Mouse (Mus musculus) cerebellum, adult 9-10 months (tissue): ENCODE measurements at regions not wholly inside any gene's neighbourhood (a gene's known extent, or its start where the extent isn't known, plus 50 kb on each side); places are given as distances from the start of the nearest gene placed in this dataset.
A peak's percentile ranks its signal among the peaks of the same experiment; 100 is the strongest.

ENCODE experiments used
- DNase-seq: peaks from one replicate; pipeline ENCODE4 v3.0.0; 2022

DNA sequence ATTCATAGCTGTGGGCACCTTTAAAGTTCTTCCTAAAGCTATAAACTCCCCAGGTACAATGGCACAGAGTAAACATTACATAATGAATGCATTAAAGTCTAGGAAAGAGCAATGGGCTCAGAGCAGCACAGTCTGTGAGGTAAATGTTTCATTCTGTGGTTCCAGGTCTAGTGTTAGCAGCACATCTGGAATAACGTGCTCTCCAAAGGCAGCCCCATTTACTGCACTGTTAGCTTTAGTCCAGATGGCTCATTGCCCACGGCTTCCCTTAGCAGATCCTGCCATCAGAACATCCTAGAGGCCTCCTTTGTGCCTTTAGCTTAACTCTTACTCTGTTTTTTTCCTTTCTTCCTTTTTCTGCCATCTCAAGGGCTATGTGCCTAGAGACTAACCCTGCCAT is 87.7 kb upstream of the Tspan7 start:
- DNase-seq, result no peak

DNA sequence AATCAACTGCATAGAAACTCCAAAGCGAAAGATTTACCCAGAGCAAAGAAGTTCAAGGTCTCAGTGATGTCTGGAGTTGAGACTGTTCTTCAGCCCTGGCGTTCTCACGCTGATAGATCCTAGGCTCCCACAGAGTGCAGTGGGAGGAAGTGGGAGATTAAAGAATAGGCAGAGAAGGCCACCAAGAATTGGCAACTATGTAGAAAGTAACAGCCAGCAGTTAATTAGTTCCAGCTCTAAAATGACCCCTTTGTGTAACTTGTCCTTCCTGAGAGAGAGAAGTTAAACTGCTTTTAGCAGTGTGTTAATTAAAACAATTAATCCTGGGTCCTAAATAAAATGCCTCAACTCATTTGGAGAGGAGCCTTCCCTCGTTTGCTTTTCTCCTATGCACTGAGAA is 73.7 kb upstream of the Tspan7 start:
- DNase-seq, result no peak

DNA sequence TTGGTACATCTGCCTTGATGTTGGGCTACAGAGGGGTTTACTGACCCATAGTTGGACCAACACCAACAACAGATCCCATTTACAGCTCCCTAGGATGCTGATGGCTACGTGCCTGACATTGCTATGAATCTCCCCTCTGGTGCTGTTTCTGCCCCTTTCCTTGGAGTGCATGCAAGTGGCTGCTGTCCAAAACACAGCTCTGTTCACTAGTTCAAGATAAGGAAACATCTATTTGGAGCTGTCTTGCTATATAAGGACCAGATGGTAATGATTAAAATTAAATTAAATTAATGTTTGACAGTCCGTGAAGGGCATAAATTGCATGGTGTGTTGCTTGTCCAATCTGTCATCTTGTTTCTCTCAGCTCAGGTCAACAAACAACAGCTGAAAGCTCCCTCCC is 62.5 kb upstream of the Tspan7 start:
- DNase-seq, result peak; percentile 35
